In genomic region chr13:93499167-93499972, GRCm38 (mm10) we compare ENCODE assay signal across 8 mouse cellular contexts. TPM values are rescaled to one million over a fixed set of nuclear protein-coding genes. Genes with fewer than 3 reads are reported as not detected.
DNase-seq lines count a peak whose midpoint lies in the region; ATAC-seq and TF ChIP-seq lines count a peak whose summit lies in the region.

Gene Jmy (minus strand): TSS chr13:93499808.

- WGBS in forebrain, postnatal 0 days, result 2% methylated on average over 94 of the region's 105 CpGs
- under 1% methylated on average over 105 of the region's 105 CpGs for WGBS in lung, embryonic 16.5 days

- H3K36me3 ChIP-seq in G1E (replicated peaks), result peaks cover 18% of the 10 kb centered on the region
- 0 out of 2 replicates have a peak, but pooled peaks cover 2% of the 10 kb centered on the region for H3K36me3 ChIP-seq in forebrain, postnatal 0 days (ENCODE audit: insufficient read depth)
- no peaks in the 10 kb centered on the region for H3K36me3 ChIP-seq in lung, embryonic 16.5 days (ENCODE audit: control insufficient read depth, insufficient read depth, low read length)

- H3K4me2 ChIP-seq in forebrain, postnatal 0 days (ENCODE audit: low read depth), result peak within 1 kb of the TSS; percentile 77
- peak within 1 kb of the TSS; percentile 73 for H3K4me2 ChIP-seq in lung, embryonic 16.5 days (ENCODE audit: low read depth, low read length)

- peaks cover 31% of the 10 kb centered on the region for H3K4me1 ChIP-seq in G1E (ENCODE audit: insufficient read depth, low read depth, low read length)
- peaks cover 29% of the 10 kb centered on the region for H3K4me1 ChIP-seq in forebrain, postnatal 0 days (ENCODE audit: insufficient read depth)
- H3K4me1 ChIP-seq in lung, embryonic 16.5 days (replicated peaks; ENCODE audit: control insufficient read depth, insufficient read depth, low read length), result peaks cover 8% of the 10 kb centered on the region

- TF ChIP-seq CTCF in G1E (IDR thresholded peaks at IDR 0.05; ENCODE audit: low read depth, low read length), result no peak
- no peak for TF ChIP-seq CTCF in forebrain, postnatal 0 days (IDR thresholded peaks at IDR 0.05; ENCODE audit: low read depth)

- peak; percentile 47 for ATAC-seq in G1E (ENCODE audit: extremely low read depth, insufficient number of reproducible peaks, low FRiP score, poor library complexity, severe bottlenecking)
- ATAC-seq in forebrain, postnatal 0 days, result peak; percentile 96
- peak; percentile 70 to 71 for ATAC-seq in hematopoietic stem cell, adult 5-6 weeks (replicated peaks in 1 of 2; ENCODE audit: insufficient read depth in 1 of 2, low FRiP score in 2 of 2, low TSS enrichment in 1 of 2, low read depth in 1 of 2, poor library complexity in 2 of 2, severe bottlenecking in 2 of 2)
- peak; percentile 95 for ATAC-seq in lung, embryonic 16.5 days (ENCODE audit: low read depth)

- no peaks in the 10 kb centered on the region for H3K27me3 ChIP-seq in G1E (ENCODE audit: insufficient read depth, low read length)
- H3K27me3 ChIP-seq in forebrain, postnatal 0 days (ENCODE audit: insufficient read depth, low read length), result no peaks in the 10 kb centered on the region
- H3K27me3 ChIP-seq in lung, embryonic 16.5 days (ENCODE audit: control insufficient read depth, insufficient read depth, low read depth, low read length), result no peaks in the 10 kb centered on the region

- peak within 1 kb of the TSS; percentile 97 for H3K27ac ChIP-seq in forebrain, postnatal 0 days (ENCODE audit: low read depth, low read length)
- H3K27ac ChIP-seq in lung, embryonic 16.5 days (ENCODE audit: low read length), result peak within 1 kb of the TSS; percentile 95

- peak within 1 kb of the TSS; percentile 92 for H3K4me3 ChIP-seq in G1E (ENCODE audit: low read depth, low read length)
- peak within 1 kb of the TSS; percentile 98 for H3K4me3 ChIP-seq in forebrain, postnatal 0 days (ENCODE audit: low read depth, low read length)
- peak within 1 kb of the TSS; percentile 84 for H3K4me3 ChIP-seq in lung, embryonic 16.5 days (ENCODE audit: low read length)

- DNase-seq in G1E (ENCODE audit: low spot score), result peak; percentile 79
- peak; percentile 85 to 93 for DNase-seq in cerebellum, adult 18-20 months
- DNase-seq in forebrain, postnatal 0 days, result peak; percentile 95
- DNase-seq in layer of hippocampus, adult 9-10 months (ENCODE audit: low spot score), result peak; percentile 39
- DNase-seq in ovary, postnatal 10 days (ENCODE audit: low spot score), result peak; percentile 75
- peak; percentile 63 to 74 for DNase-seq in thymus, postnatal 10 days (ENCODE audit: low spot score in 2 of 2)

- peak within 1 kb of the TSS; percentile 88 for H3K9ac ChIP-seq in forebrain, postnatal 0 days
- H3K9ac ChIP-seq in lung, embryonic 16.5 days (ENCODE audit: low read length), result peak within 1 kb of the TSS; percentile 90

- no peaks in the 10 kb centered on the region for H3K9me3 ChIP-seq in G1E (replicated peaks)
- H3K9me3 ChIP-seq in forebrain, postnatal 0 days (ENCODE audit: low read length), result no peaks in the 10 kb centered on the region
- no peaks in the 10 kb centered on the region for H3K9me3 ChIP-seq in lung, embryonic 16.5 days (ENCODE audit: control insufficient read depth, low read length)

RNA-seq across cellular contexts. Expression of gene Jmy, which starts in this region (rescaled TPM):
- total RNA-seq in G1E (2014; fragmentation: Nextera tagmentation) (41.3 and 44.1 TPM in 2 replicates), G1E (2017) (12.8 and 15.4 TPM in 2 replicates)
- 14.4 and 14.7 TPM in 2 replicates for polyA plus RNA-seq in G1E (2012)
- total RNA-seq in forebrain, postnatal 0 days (2014; rRNA removed), result 25.5 and 29.7 TPM in 2 replicates
- 5.6 and 9.0 TPM in 2 replicates for polyA plus RNA-seq in forebrain, postnatal 0 days (2015; fragmentation: Nextera tagmentation; extraction: Ambion mirVana)
- total RNA-seq in hematopoietic stem cell, adult 5-6 weeks (2017), result 17.0 and 17.8 TPM in 2 replicates
- 3.4 and 3.6 TPM in 2 replicates for polyA plus RNA-seq in lung, embryonic 16.5 days (2015; fragmentation: Nextera tagmentation; extraction: Ambion mirVana)

Comparison
In these comparisons a context has a peak if more than half of its experiments do, and no peak if none do; other contexts are left out.
1. Peak in every context shown above with its lines: DNase-seq, ATAC-seq, H3K4me3 ChIP-seq and H3K27ac ChIP-seq.
2. DNase-seq: peak in every context shown above with its lines; median percentile 95 in forebrain, postnatal 0 days; 89 in cerebellum, adult 18-20 months; 79 in G1E; 75 in ovary, postnatal 10 days; 68 in thymus, postnatal 10 days; 39 in layer of hippocampus, adult 9-10 months.